Mouse (Mus musculus): ENCODE data around the gene Schip1. TPM values are rescaled to one million over a fixed set of nuclear protein-coding genes. Genes with fewer than 3 reads are reported as not detected.

Gene Schip1
- polyA plus RNA-seq, 1 experiment from 2014 or later, result 48.0 TPM

GRCm38 (mm10) chr3:68674721-68675120 is 610.1 kb downstream of the Schip1 start:
- no peaks in the 10 kb centered on the region for H3K36me3 ChIP-seq (replicated peaks)
- DNase-seq (ENCODE audit: extremely low spot score, low spot score), result no peak
- H3K9me3 ChIP-seq, result no peaks in the 10 kb centered on the region; the same call in 1 of the 2 replicates
- no peak overlapping the region for H3K27ac ChIP-seq
- H3K4me3 ChIP-seq, result no peak overlapping the region
- H3K4me1 ChIP-seq, result 0 out of 2 replicates have a peak, but pooled peaks cover 6% of the 10 kb centered on the region
- H3K27me3 ChIP-seq (ENCODE audit: poor library complexity, severe bottlenecking), result no peaks in the 10 kb centered on the region
- WGBS, result 90% methylated on average over 2 of the region's 2 CpGs

- Histone ChIP-seq H3K9me3 (no peaks in the 10 kb centered on the region; the same call in 1 of the 2 replicates), H3K27ac (no peak overlapping the region), H3K4me1 (0 out of 2 replicates have a peak, but pooled peaks cover 6% of the 10 kb centered on the region), H3K36me3 (replicated peaks) (no peaks in the 10 kb centered on the region), H3K27me3 (ENCODE audit: poor library complexity, severe bottlenecking) (no peaks in the 10 kb centered on the region), H3K4me3 (no peak overlapping the region)
- no peak for DNase-seq (ENCODE audit: extremely low spot score, low spot score)
- WGBS, result 90% methylated on average over 12 of the region's 12 CpGs
These were observed 610.7 kb downstream of the Schip1 start for GRCm38 (mm10) chr3:68675216-68675835.

Other genes starting within 250 kb of the Schip1 start
- 0.25 TPM in 1 of 2 replicates, not detected in the other for gene Iqcj, start 172.6 kb upstream of the Schip1 start, polyA plus RNA-seq (2016; fragmentation: Nextera tagmentation; extraction: Ambion mirVana)
- 0.38 TPM in 1 of 2 replicates, not detected in the other for gene Iqschfp, start 172.6 kb upstream of the Schip1 start, polyA plus RNA-seq (2016; fragmentation: Nextera tagmentation; extraction: Ambion mirVana)

Measured in forebrain, embryonic 10.5 days (tissue).